Mouse (Mus musculus) kidney, adult 11 months (tissue): ENCODE measurements around the gene Arhgef28.
"Not testable (repeated sequence)": the region's sequence is repeated elsewhere in the genome, so short reads cannot be mapped to it uniquely, and the experiment has no call there.

Experiments used
- DNase-seq: peaks from one replicate; pipeline ENCODE4 v3.0.0; 2022

Arhgef28 gene

DNA sequence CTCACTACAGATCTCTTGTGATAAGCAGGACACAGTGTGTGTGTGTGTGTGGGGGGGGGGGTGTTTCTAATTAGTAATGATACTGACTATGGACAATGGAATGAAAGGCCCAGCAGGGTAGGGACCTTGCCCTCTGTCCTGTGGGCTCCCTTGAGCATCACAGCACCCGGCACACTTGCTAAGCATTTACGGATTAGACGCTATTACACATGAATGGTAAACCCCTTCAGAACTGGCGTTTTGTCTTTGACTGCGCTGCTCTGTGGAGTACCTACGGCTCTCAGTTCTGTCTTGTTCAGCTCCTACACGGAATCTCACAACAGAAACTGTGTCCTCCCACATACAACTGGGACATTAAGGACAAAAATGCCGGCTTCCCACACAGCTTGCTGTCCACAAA, 151.0 kb downstream of the Arhgef28 start:
- no peak for DNase-seq

DNA sequence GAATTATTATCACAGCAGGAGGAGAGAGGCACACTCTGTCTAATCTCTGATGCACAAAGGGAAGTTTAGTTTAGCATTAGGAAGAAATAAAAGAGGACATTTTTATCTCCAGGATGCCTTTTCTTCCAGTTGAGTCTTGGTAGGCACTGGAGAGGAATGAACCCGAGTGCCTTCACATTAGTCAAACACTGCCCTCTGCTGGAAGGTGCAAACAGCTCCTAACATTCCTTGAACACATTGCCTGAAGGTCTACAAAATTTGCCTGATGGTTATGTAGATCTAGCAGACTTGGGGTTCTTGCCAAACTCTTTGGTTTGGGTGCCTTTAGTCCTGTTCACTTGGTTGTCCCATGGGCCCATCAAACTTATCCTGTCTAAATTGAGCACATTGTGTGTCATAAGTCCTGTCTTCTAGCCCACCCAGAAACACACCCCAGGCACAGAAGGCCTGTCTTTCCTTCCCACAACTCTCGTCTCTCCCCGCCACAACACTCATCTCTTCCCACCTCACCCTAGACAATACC, 165.6 kb downstream of the Arhgef28 start:
- no peak for DNase-seq

DNA sequence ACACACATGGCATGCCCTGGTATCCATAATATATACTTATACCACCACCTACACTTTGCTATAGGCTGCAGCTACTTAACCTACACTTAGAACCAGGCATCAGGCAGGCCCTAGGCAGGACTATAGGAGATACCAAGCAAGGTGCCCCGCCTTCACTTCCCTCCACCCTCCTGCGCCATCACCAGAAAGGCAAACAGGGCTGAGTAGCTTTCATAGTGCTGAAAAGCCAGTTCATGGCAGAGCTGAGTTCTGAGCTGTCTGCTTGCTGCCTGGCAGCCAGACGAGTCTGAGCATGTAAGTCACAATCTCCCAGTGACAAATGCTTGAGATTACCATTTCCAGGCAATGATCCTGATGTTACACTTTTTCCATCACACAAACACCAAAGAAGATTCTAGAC, 167.5 kb downstream of the Arhgef28 start:
- DNase-seq = no peak

GRCm38 (mm10) chr13:98037693-98038092, 168.5 kb downstream of the Arhgef28 start:
- DNase-seq = no peak

- DNase-seq = no peak
These were observed 174.6 kb downstream of the Arhgef28 start for GRCm38 (mm10) chr13:98031642-98031960.

- DNase-seq = peak; percentile 71
These were observed 175.1 kb downstream of the Arhgef28 start for GRCm38 (mm10) chr13:98030959-98031641.

GRCm38 (mm10) chr13:98030041-98030440, 176.2 kb downstream of the Arhgef28 start:
- DNase-seq = no peak

GRCm38 (mm10) chr13:98028711-98029250, 177.5 kb downstream of the Arhgef28 start:
- DNase-seq = no peak

DNA sequence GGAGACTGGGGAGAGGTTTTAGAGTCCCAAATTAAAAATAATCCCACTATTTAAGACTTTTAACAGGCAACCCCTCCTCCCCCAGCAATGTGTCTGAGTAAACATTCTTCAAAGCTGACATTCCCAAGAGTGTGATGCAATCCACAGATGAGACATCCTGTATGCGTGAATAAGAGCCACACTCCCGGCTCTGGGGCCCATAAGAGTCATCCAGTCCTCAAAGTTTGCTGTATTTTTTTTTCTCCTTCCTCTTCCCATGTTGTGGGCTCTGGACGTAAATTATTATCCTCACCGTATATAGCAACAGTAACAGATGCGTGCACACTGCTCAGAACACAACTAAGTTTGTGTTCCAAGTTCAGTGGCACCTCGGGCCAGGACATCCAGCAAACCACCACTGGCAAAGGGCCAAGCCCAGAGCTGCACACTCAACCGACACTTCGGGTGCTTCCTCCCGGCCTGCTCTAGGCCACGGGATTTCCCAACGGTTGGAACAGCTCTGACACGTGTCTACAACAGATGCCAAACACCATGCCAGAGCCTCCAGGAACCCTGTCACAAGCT, 178.5 kb downstream of the Arhgef28 start:
- DNase-seq = peak; percentile 78

- no peak for DNase-seq
These were observed 179.1 kb downstream of the Arhgef28 start for GRCm38 (mm10) chr13:98027122-98027521.

DNA sequence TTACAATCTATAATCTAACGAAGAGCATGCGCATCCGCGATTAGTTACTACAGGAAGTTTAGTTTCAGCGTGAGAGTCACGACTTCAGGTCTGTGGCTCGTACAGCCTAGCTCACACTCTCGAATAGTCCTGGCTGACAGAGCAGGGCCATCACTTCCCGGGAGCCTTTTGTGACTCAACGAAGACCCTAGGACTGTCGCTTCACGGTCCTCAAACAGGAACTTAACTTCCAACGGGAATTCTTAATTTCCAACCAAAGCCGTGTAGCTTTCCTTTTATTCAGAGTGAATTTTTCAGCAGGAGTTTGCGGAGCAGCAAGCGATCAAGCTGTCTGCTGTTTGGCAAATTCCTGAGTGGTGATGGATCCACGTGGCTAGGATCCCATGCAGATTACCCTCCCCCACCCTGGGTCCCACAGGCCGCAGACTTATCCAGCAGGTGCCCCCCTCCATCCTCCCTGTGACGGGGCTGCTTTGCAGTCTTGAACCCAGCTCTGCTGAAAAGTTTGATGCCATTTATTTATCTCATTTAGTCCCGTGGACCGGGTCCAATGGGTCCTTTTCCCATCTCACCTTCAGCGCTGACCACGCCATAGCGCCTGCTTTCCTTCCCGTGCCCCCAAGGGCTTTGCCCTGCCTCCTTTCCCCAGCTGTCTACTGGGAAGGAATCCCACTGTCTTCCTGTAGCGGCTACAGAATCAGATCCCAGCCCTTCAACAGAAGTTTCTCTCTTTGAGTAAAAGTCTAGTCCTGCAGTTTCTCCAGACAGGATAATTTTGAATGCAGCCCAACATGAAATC, 180.3 kb downstream of the Arhgef28 start:
- no peak for DNase-seq

- no peak for DNase-seq
These were observed 181.1 kb downstream of the Arhgef28 start for GRCm38 (mm10) chr13:98025162-98025561.

GRCm38 (mm10) chr13:98024680-98025079, 181.6 kb downstream of the Arhgef28 start:
- no peak for DNase-seq

DNA sequence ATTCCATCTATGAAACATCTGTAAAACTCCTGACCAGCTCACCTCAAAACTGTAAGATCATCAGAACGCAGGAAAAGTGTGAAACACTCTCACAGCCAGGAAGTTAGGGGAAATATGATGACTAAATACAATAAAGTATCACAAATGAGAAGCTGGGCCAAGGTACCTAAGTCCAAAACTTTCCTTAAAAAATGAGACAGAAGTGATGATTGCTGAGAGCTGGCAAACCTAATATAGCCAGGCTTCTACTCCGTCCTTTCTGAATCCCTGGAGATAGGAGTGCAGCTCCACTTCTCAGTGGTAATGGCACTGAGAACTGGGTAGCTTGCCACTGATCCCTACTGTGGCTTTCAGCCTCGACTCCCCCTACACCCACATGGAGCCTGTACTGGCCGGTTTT, 184.3 kb downstream of the Arhgef28 start:
- DNase-seq = no peak

GRCm38 (mm10) chr13:98018837-98019236, 187.4 kb downstream of the Arhgef28 start:
- not testable (repeated sequence) for DNase-seq

- DNase-seq = peak; percentile 76
These were observed 189.2 kb downstream of the Arhgef28 start for GRCm38 (mm10) chr13:98016923-98017588.

DNA sequence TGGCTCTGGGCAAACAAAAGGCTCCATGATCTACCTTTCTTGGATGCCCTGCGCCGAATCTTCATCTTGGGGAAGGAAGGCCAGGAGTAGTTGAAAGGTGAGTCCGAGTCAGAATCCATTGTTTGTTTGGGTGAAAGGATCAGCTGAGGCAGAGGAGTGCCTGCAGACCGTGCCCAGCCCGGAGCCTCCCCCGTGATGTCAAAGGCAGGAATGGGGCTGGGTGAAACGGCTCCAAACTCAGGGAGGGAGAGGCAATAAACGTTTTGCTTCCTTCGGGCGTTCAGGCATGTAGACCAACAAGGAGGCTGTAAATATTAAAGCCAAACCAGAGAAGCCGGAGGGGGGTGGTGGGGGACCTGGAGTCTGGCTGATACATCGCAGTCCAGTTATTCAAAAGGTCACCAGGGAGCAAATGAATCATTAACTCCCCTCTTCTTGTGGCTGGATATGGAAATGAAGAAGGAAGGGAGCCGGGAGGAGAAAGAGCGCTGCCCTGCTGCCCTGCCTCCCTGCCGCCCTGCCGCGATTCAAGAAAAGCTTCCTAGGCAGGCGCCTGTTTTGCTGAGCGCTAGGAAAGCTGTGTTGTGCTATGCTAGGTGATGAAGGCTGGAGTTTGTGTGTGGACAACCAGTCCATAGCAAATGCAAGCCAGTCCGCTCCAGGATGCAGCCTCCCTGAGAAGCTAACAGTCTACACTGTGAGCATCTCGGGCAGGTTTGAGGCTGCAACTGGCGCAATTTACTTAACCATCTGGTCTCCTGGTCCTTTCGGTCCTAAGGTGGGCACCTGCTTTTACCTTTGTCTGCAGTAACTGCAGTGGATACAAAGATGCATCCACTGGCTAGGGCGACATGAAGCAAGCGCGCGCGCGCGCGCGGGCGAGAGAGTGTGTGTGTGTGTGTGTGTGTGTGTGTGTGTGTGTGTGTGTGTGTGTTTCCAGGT, 190.0 kb downstream of the Arhgef28 start:
- DNase-seq = peak; percentile 94

GRCm38 (mm10) chr13:98014892-98015291, 191.3 kb downstream of the Arhgef28 start:
- peak; percentile 59 for DNase-seq

DNA sequence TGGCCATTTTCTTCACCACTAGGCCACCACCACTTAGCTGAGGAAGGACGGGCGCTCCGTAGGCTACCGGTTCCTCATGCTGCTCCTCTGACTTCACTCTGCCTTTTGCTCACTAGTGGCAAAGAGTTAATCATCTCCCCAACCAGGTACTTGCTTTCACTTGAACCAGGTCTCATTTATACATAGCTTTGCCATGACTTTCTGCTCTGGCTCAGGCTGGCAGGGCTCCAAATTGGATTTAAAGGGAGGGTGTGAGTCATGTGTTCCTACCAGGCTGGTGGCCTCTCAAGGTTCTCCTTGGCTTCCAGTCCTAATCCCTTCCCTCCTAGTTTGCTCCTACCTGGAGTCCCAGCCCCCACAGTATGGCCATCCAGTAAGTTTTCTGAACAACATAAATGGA, 192.5 kb downstream of the Arhgef28 start:
- peak; percentile 95 for DNase-seq

GRCm38 (mm10) chr13:98011931-98012341, 194.3 kb downstream of the Arhgef28 start:
- DNase-seq = peak; percentile 86

- DNase-seq = no peak
These were observed 197.2 kb downstream of the Arhgef28 start for GRCm38 (mm10) chr13:98009070-98009469.

DNA sequence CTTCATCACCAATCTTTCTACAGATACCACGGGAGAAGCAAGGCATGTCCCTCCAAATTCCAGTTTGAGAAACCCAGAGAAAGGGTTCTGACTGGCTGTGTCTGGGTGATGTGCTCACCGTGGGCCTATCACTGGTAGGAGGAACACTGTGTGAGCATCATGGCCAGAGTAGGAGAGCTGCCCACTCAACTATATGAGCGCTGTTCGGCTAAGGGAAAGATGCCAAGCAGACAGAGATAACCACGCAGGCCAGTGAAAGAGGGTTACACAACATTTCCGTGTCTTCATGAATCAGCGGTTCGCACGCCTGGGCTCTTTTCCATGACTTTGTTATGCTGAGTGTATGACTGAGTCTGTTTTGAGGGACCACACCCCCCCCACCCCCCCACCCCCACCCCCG, 197.7 kb downstream of the Arhgef28 start:
- peak; percentile 72 for DNase-seq
